In genomic region chr13:43961987-43962386, GRCm38 (mm10) we compare ENCODE assay signal across 20 mouse cellular contexts.
DNase-seq lines count a peak whose midpoint lies in the region; ATAC-seq lines count a peak whose summit lies in the region.
"Had no signal": no experiment of that assay in that cellular context is flagged by ENCODE, and none has a peak within 500 bp of the region (broad histone marks: within the 10 kb centered on the region; RNA-seq: fewer than 3 reads in every experiment).

No protein-coding gene starts in this region.

- peak; percentile 10 for DNase-seq in CD4-positive, CD25-positive, alpha-beta regulatory T cell, adult 2 months (ENCODE audit: low read depth, low spot score)
- peak; percentile 33 for DNase-seq in CD4-positive helper T cell, adult 2 months (ENCODE audit: low read depth, low spot score)
- peak; percentile 62 to 64 for DNase-seq in thymus, postnatal 10 days (ENCODE audit: low spot score in 2 of 2)
- DNase-seq in cerebellum, postnatal 14 days = no peak
- DNase-seq in adrenal gland, adult 2 months = no peak
- DNase-seq in embryonic facial prominence, embryonic 10.5 days (ENCODE audit: low spot score) = no peak
- DNase-seq: adrenal gland, adult 8-10 months; cerebellum, postnatal 10 days; layer of hippocampus, postnatal 36 days; lung, postnatal 14 days; right cerebral cortex, adult 18-20 months had no signal

- no peak overlapping the region for H3K27ac ChIP-seq in embryonic facial prominence, embryonic 10.5 days (replicated peaks)
- H3K27ac ChIP-seq: forebrain, embryonic 12.5 days; heart, adult 2 months; hindbrain, postnatal 0 days; kidney, embryonic 15.5 days; limb, embryonic 15.5 days; stomach, embryonic 15.5 days had no signal

- WGBS in embryonic facial prominence, embryonic 10.5 days = 85% methylated on average over 3 of the region's 3 CpGs

- ATAC-seq in CD4-positive, CD25-positive, alpha-beta regulatory T cell, adult 4 months = no peak
- peak; percentile 58 for ATAC-seq in neutrophil, adult 5-6 weeks (ENCODE audit: extremely low read depth, insufficient number of reproducible peaks, low FRiP score, poor library complexity, severe bottlenecking)
- ATAC-seq: hindbrain, postnatal 0 days; intestine, postnatal 0 days had no signal

- H3K4me1 ChIP-seq in embryonic facial prominence, embryonic 10.5 days = peaks cover 12% of the 10 kb centered on the region; the same call in 1 of the 2 replicates
- H3K4me1 ChIP-seq: stomach, embryonic 15.5 days had no signal

- H3K9me3 ChIP-seq in embryonic facial prominence, embryonic 10.5 days = no peaks in the 10 kb centered on the region
- H3K9me3 ChIP-seq: forebrain, embryonic 12.5 days; kidney, embryonic 15.5 days; limb, embryonic 15.5 days; stomach, embryonic 15.5 days had no signal

- H3K4me3 ChIP-seq in embryonic facial prominence, embryonic 10.5 days = no peak overlapping the region
- H3K4me3 ChIP-seq: forebrain, embryonic 12.5 days; heart, adult 2 months; kidney, embryonic 15.5 days; limb, embryonic 15.5 days; stomach, embryonic 15.5 days had no signal

- H3K27me3 ChIP-seq in embryonic facial prominence, embryonic 10.5 days (replicated peaks; ENCODE audit: low read depth, poor library complexity, severe bottlenecking) = no peaks in the 10 kb centered on the region
- H3K27me3 ChIP-seq: kidney, embryonic 15.5 days; stomach, embryonic 15.5 days had no signal

- no peaks in the 10 kb centered on the region for H3K36me3 ChIP-seq in embryonic facial prominence, embryonic 10.5 days (replicated peaks)
- H3K36me3 ChIP-seq: forebrain, embryonic 12.5 days; kidney, embryonic 15.5 days; limb, embryonic 15.5 days; stomach, embryonic 15.5 days had no signal

Comparison
In these comparisons a context has a peak if more than half of its experiments do, and no peak if none do; other contexts are left out.
1. DNase-seq: peak in CD4-positive, CD25-positive, alpha-beta regulatory T cell, adult 2 months (single experiment), CD4-positive helper T cell, adult 2 months (single experiment) and thymus, postnatal 10 days (2 of 2); none in cerebellum, postnatal 14 days (0 of 2), adrenal gland, adult 2 months (single experiment) and embryonic facial prominence, embryonic 10.5 days (single experiment).